Mouse (Mus musculus): Measurements from ENCODE around the gene Casc4.

DNA sequence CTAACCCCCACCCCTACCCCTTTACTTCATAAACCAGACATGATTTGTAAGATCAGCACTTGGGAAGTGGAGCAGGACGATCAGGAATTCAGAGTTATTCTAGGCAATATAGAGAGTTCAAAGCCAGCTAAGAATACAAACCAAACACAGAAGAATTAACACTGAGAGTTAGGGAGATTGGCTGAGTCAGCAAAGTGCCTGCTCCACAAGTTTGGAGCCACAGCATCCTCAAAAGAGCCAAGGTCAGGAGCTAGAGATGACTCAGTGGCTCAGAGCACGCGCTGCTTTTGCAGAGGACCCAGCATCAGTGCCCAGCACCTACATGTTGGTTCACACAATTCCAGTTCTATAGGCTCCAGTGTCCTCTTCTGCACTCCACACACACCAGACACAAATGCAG is 76.6 kb downstream of the Casc4 start:
- no peak for TF ChIP-seq CTCF (IDR thresholded peaks at IDR 0.05; ENCODE audit: borderline replicate concordance, insufficient read depth, low read length)
- no peak for TF ChIP-seq POLR2A (IDR thresholded peaks at IDR 0.05; ENCODE audit: low read depth, low read length)
